Mouse (Mus musculus) megakaryocyte, embryonic 14.5 days (primary cell): ENCODE data around the gene Efcab5.

Experiments used
- FLI1 ChIP-seq: IDR thresholded peaks from 2 replicates; pipeline ENCODE4 v1.6.1; 2012; ENCODE audit warnings: low read length, inconsistent platforms, mixed read lengths
- GATA1 ChIP-seq: IDR thresholded peaks from 3 replicates; pipeline ENCODE4 v1.6.1; 2012; ENCODE audit warnings: mixed read lengths, low read length, inconsistent platforms, borderline replicate concordance

DNA sequence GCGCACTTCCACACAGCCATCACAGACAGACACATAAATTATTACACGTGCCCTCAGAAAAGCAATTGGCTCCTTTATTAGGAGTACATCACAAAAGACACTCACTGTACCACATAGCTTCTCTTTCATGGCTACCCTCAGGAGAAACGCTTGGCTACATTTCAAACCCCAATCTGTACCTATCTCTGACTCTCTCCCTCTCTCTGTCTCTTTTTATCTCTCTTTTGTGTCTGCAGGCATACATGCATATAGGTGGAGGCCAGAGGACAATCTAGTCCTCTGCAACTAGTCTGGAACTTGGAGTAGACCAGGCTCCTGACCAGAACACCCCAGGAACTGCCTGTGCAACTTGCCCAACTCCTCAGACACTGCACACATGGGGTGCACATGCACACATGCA is 41.0 kb downstream of the Efcab5 start:
- TF ChIP-seq GATA1 = no peak
- TF ChIP-seq FLI1 = no peak
